Mouse (Mus musculus) spleen, adult 2 months (tissue): ENCODE results near the gene St6gal1. TPM values are rescaled to one million over a fixed set of nuclear protein-coding genes. Genes with fewer than 3 reads are reported as not detected.

Experiments
- DNase-seq, 2 experiments: peaks; one replicate each; pipeline versions ENCODE4 v3.0.0 to v3.0.0-alpha.2; 2012 to 2021; ENCODE audit warnings: low spot score in 2 of 2, low read depth in 1 of 2
- H3K27ac ChIP-seq: fragments of 200-500 bp; 2 replicates; pipeline ENCODE4 v1.5.1; 2012; ENCODE audit warnings: low read length, inconsistent platforms; ENCODE audit not compliant: insufficient read depth
- H3K27me3 ChIP-seq: fragments of 200-500 bp; 2 replicates; pipeline ENCODE4 v1.6.1; 2012; ENCODE audit warnings: mild to moderate bottlenecking, moderate library complexity, low read length, inconsistent platforms; ENCODE audit not compliant: control insufficient read depth, insufficient read depth
- H3K36me3 ChIP-seq: fragments of 200-500 bp; 2 replicates; pipeline ENCODE4 v1.6.1; 2012; ENCODE audit warnings: mild to moderate bottlenecking, low read length, inconsistent platforms; ENCODE audit not compliant: control insufficient read depth, insufficient read depth
- H3K4me1 ChIP-seq: fragments of 200-500 bp; 2 replicates; pipeline ENCODE4 v1.6.1; 2011; ENCODE audit warnings: inconsistent platforms; ENCODE audit not compliant: control insufficient read depth, insufficient read depth, insufficient read length
- H3K4me3 ChIP-seq: fragments of 200-500 bp; 2 replicates; pipeline ENCODE4 v1.5.1; 2011; ENCODE audit warnings: mild to moderate bottlenecking, inconsistent platforms; ENCODE audit not compliant: insufficient read depth, insufficient read length; ENCODE audit errors: extremely low read depth
- CTCF ChIP-seq: fragments of 200-500 bp; IDR thresholded peaks from 2 replicates; pipeline ENCODE4 v1.5.1; 2011; ENCODE audit warnings: mild to moderate bottlenecking, inconsistent platforms; ENCODE audit not compliant: insufficient read depth, insufficient read length, insufficient replicate concordance; ENCODE audit errors: extremely low read depth
- POLR2A ChIP-seq: fragments of 200-500 bp; IDR thresholded peaks from 2 replicates; pipeline ENCODE4 v1.6.1; 2011; ENCODE audit warnings: low read depth, low read length, inconsistent platforms
- WGBS: fragments of 180-500 bp; shearing (Covaris S2); methylation state at CpG from one replicate; pipeline ENCODE4 v1.1.7; 2018; 5-methylcytosine and 5-hydroxymethylcytosine counted together
- polyA plus RNA-seq: library from polyadenylated mRNA; depleted of rRNA; stranded (reverse); fragments of >200 nt; gene quantifications from 2 replicates; pipeline ENCODE4 v1.2.3, GENCODE M21; 2012

St6gal1 gene
- polyA plus RNA-seq, 1 experiment: 30.5 TPM

DNA sequence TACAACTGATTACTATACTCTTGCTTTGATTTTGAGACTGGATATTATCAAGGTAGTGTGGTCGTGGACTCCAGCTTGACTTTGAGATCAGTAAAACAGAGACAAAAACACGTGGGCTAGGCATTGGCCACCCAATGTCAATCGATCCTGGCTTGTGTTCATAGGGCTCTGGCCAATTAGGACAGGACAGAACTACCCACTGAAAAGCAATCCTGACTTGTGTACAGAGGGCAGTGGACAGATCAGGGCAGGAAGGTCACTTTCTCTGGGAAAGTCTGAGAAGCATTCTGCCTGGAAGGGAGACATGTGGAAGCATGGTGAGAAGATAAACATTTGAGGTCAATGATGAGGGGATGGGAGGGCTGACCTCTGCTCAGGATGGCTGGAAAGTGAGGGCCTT is 69.7 kb downstream of the St6gal1 start:
- Histone ChIP-seq H3K27ac (no peak overlapping the region), H3K36me3 (peaks cover 9% of the 10 kb centered on the region), H3K4me3 (no peak overlapping the region), H3K27me3 (no peaks in the 10 kb centered on the region), H3K4me1 (peaks cover 4% of the 10 kb centered on the region; the same call in 1 of the 2 replicates)
- DNase-seq: no peak
- WGBS: 86% methylated on average over 3 of the region's 3 CpGs
- TF ChIP-seq CTCF (no peak), POLR2A (no peak)

- Histone ChIP-seq H3K27ac (no peak overlapping the region), H3K4me1 (peaks cover 4% of the 10 kb centered on the region; the same call in 1 of the 2 replicates), H3K36me3 (peaks cover 9% of the 10 kb centered on the region), H3K27me3 (no peaks in the 10 kb centered on the region), H3K4me3 (no peak overlapping the region)
- no peak for DNase-seq
- WGBS: 87% methylated on average over 6 of the region's 6 CpGs
- TF ChIP-seq CTCF (no peak), POLR2A (no peak)
Measured at GRCm38 (mm10) chr16:23294747-23295146, 70.2 kb downstream of the St6gal1 start.

DNA sequence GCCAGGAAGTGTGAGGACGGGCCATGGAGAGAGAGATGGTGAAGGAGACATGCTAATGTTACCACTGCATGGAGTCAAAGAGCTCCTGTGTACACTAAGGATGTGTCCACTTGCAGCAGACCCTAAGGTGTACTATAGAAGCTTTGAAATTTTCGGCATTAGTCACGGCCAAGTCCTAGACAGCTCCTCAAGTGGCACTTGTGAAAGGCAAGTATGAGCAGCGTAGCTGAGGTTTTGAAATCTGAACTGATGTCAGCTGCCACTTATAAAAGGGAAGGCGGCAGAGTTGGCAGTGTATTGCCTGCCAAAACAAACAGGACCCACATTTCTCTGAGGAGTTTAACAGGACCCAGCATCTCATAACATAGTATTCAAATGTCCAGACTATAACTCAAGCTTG is 71.2 kb downstream of the St6gal1 start:
- H3K4me3 ChIP-seq: no peak overlapping the region
- H3K27me3 ChIP-seq: no peaks in the 10 kb centered on the region
- H3K27ac ChIP-seq: no peak overlapping the region; the same call in 1 of the 2 replicates
- 86% methylated on average over 5 of the region's 5 CpGs for WGBS
- peaks cover 4% of the 10 kb centered on the region; the same call in 1 of the 2 replicates for H3K4me1 ChIP-seq
- H3K36me3 ChIP-seq: peaks cover 9% of the 10 kb centered on the region
- no peak for DNase-seq
- TF ChIP-seq CTCF (no peak), POLR2A (no peak)

- WGBS: 95% methylated on average over 3 of the region's 3 CpGs
- no peak for DNase-seq
Measured at GRCm38 (mm10) chr16:23296721-23297120, 72.2 kb downstream of the St6gal1 start.

DNA sequence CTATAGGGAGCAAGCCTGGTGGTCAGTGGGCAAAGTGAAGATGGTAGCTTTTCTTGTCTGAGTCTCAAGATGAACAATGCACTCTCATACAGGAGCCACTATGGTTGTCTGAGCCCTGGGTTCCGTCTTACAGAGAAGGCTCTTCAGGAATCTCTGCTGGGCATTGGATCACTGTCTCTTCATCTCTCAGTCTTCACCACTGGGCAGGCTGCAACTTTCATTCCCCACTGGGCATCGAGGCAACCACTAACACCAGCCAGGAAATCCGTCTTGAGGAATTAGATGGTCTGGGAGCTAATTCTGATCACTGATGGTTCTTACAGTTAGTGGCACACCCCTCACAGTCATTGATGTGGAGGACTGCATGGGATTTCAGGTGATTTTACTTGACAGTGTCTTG is 73.9 kb downstream of the St6gal1 start:
- 90% methylated on average over 3 of the region's 3 CpGs for WGBS

More at GRCm38 (mm10) chr16:23296721-23297120, 72.2 kb downstream of the St6gal1 start:
- peaks cover 11% of the 10 kb centered on the region for H3K36me3 ChIP-seq
- no peak for TF ChIP-seq POLR2A
- TF ChIP-seq CTCF: no peak
- peaks cover 4% of the 10 kb centered on the region; the same call in 1 of the 2 replicates for H3K4me1 ChIP-seq
- H3K27ac ChIP-seq: no peak overlapping the region
- H3K27me3 ChIP-seq: no peaks in the 10 kb centered on the region
- no peak overlapping the region for H3K4me3 ChIP-seq

DNA sequence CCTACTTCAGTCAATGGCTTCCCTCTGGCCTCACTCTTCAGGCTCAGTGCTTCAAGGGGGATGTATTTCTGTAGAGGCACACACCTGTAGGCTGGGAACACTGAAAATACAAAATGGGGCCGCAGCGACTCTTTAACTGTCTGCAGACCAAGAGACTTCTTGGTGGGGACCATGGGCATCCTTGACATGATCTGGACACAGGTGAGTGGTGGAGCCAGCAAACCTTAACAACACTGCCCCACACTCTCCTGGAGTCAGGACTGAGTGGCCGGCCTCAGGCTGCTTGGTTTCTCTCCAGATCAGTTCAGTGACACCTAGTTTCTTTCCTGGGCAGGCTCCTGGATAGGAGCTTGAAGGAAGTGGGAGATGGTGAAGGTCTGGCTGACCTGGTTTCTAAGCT is 74.4 kb downstream of the St6gal1 start:
- Histone ChIP-seq H3K27me3 (no peaks in the 10 kb centered on the region), H3K4me1 (no peaks in the 10 kb centered on the region), H3K4me3 (no peak overlapping the region), H3K27ac (no peak overlapping the region), H3K36me3 (peaks cover 11% of the 10 kb centered on the region)
- WGBS: 87% methylated on average over 3 of the region's 3 CpGs
- TF ChIP-seq CTCF: no peak
- no peak for TF ChIP-seq POLR2A
- no peak for DNase-seq

More for the DNA sequence above, 73.9 kb downstream of the St6gal1 start:
- Histone ChIP-seq H3K27me3 (no peaks in the 10 kb centered on the region), H3K4me3 (no peak overlapping the region), H3K27ac (no peak overlapping the region), H3K4me1 (0 out of 2 replicates have a peak, but pooled peaks cover 2% of the 10 kb centered on the region), H3K36me3 (peaks cover 11% of the 10 kb centered on the region)
- DNase-seq: no peak
- TF ChIP-seq POLR2A (no peak), CTCF (no peak)

DNA sequence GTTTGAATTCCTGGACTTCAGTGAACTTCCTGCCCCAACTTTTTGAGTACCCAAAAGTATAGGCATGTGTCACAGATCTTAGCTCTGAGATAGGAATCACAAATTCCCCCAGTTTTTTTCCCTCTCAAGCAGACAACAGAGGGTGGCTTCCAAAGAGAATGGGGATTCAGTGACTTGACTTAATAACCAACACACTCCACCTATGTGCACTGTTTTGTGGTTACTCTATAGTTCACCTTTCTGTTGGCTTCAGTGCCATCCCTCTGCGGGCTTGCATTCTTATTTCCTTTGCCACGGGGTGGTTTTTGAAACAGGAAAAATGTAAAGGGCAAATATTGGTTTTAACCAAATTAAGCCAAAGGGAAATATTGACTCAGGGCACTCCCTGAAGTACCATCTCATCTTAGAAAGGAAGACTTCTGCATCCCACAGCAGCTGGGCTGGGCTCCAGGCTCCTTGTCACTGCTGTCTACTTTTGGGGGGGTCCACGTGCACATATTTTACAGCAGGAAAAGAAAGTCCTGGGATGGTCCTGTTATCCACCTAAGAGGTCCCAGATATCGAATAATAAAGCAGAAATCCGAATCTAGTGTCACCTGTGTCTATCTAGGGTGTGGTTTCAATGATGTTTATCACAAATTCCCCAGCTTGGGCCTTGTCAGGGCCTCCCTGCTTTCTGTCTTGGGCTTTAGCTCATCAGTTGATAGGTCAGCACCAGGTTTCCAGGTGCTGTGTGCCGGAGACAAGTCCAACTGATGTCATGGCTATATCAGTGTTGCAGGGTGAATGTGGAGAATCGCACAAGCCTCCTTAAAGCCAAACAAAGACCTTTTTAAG is 75.6 kb downstream of the St6gal1 start:
- H3K4me1 ChIP-seq: no peaks in the 10 kb centered on the region
- TF ChIP-seq POLR2A (no peak), CTCF (no peak)
- 73% methylated on average over 7 of the region's 7 CpGs for WGBS

More for the DNA sequence above, 75.6 kb downstream of the St6gal1 start:
- Histone ChIP-seq H3K36me3 (peaks cover 11% of the 10 kb centered on the region), H3K27ac (no peak overlapping the region), H3K4me3 (no peak overlapping the region), H3K27me3 (no peaks in the 10 kb centered on the region)
- no peak for DNase-seq
